Mouse (Mus musculus): ENCODE measurements around the gene Celsr3.

GRCm38 (mm10) chr9:108797477-108797876 lies 28.6 kb upstream of the Celsr3 start:
- TF ChIP-seq POLR2A (IDR thresholded peaks at IDR 0.05; ENCODE audit: extremely low read depth, insufficient read depth, low read length) = no peak
- no peak for TF ChIP-seq CTCF (IDR thresholded peaks at IDR 0.05; ENCODE audit: low read depth, low read length)

Data from liver, adult 2 months (tissue).